8 mouse cellular contexts compared by ENCODE assay signal in the genomic region with DNA sequence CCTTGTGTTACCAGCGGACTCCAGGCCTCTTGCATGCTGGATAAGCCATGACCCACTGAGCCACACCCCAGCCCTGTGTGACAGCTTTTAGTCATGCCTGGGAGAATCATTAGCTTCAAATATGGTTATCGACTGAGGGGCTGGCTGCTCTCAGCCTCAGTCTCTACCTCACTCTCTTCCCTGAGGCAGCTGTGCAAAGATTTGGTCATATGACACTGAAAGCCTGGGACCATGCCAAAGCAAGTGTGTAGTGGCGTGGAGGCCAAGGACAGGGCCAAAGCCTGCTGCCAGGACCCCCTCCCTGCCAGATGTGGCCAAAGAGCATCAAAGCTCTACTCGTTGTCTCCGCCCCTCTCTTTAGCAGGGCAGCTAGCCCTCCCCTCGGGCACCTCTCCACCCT. TPM values are rescaled to one million over a fixed set of nuclear protein-coding genes. Genes with fewer than 3 reads are reported as not detected.
DNase-seq lines count a peak whose midpoint lies in the region; ATAC-seq and TF ChIP-seq lines count a peak whose summit lies in the region.

No protein-coding gene starts in this region.

- no peaks in the 10 kb centered on the region for H3K9me3 ChIP-seq in heart, postnatal 0 days (replicated peaks; ENCODE audit: control insufficient read depth, low read length)
- no peaks in the 10 kb centered on the region for H3K9me3 ChIP-seq in liver, embryonic 14.5 days (ENCODE audit: control insufficient read depth, low read length)

- ATAC-seq in heart, postnatal 0 days (ENCODE audit: insufficient read depth, low read depth) = peak; percentile 85
- peak; percentile 56 for ATAC-seq in liver, embryonic 14.5 days (ENCODE audit: insufficient read depth)

- peaks cover 25% of the 10 kb centered on the region; the same call in 1 of the 2 replicates for H3K4me1 ChIP-seq in heart, postnatal 0 days (ENCODE audit: control insufficient read depth, insufficient read depth)
- no peaks in the 10 kb centered on the region for H3K4me1 ChIP-seq in liver, embryonic 14.5 days (replicated peaks; ENCODE audit: control insufficient read depth in 2 of 2, insufficient read depth in 2 of 2, low read length in 1 of 2)

- peak; percentile 29 for DNase-seq in 3T3-L1 (ENCODE audit: low read depth, low spot score)
- DNase-seq in adrenal gland, adult 8-10 months = peak; percentile 92
- peak; percentile 86 for DNase-seq in heart, postnatal 0 days (ENCODE audit: low spot score)
- no peak for DNase-seq in liver, embryonic 14.5 days (ENCODE audit: low read depth in 3 of 3, low spot score in 3 of 3)
- no peak for DNase-seq in thymus, postnatal 36 days
- DNase-seq in right cerebral cortex, postnatal 14 days = no peak
- no peak for DNase-seq in left cerebral cortex, adult 11 months (ENCODE audit: low spot score)
- no peak for DNase-seq in embryo, embryonic 11 days

- no peaks in the 10 kb centered on the region for H3K36me3 ChIP-seq in heart, postnatal 0 days (replicated peaks; ENCODE audit: control insufficient read depth, insufficient read depth, low read length)
- no peaks in the 10 kb centered on the region for H3K36me3 ChIP-seq in liver, embryonic 14.5 days (replicated peaks; ENCODE audit: control insufficient read depth, insufficient read depth, low read depth)

- peak overlapping the region; percentile 66 for H3K27ac ChIP-seq in heart, postnatal 0 days (ENCODE audit: low read depth)
- H3K27ac ChIP-seq in liver, embryonic 14.5 days = no peak overlapping the region

- H3K27me3 ChIP-seq in heart, postnatal 0 days (ENCODE audit: control insufficient read depth, insufficient read depth, low read length) = no peaks in the 10 kb centered on the region
- H3K27me3 ChIP-seq in liver, embryonic 14.5 days (ENCODE audit: control insufficient read depth, insufficient read depth, low read length) = no peaks in the 10 kb centered on the region

- TF ChIP-seq EP300 in heart, postnatal 0 days (IDR thresholded peaks at IDR 0.05; ENCODE audit: low read depth) = no peak
- TF ChIP-seq EP300 in liver, embryonic 14.5 days (IDR thresholded peaks at IDR 0.05; ENCODE audit: low read depth) = no peak

- H3K4me3 ChIP-seq in heart, postnatal 0 days (ENCODE audit: low read depth, low read length) = no peak overlapping the region
- H3K4me3 ChIP-seq in liver, embryonic 14.5 days (ENCODE audit: insufficient read depth in 1 of 2, low read depth in 2 of 2, low read length in 2 of 2) = no peak overlapping the region

- 35% methylated on average over 6 of the region's 6 CpGs for WGBS in heart, postnatal 0 days
- 58% methylated on average over 6 of the region's 6 CpGs for WGBS in liver, embryonic 14.5 days (ENCODE audit: insufficient replicate concordance)

- H3K4me2 ChIP-seq in heart, postnatal 0 days (ENCODE audit: low read depth, low read length) = no peak overlapping the region
- no peak overlapping the region for H3K4me2 ChIP-seq in liver, embryonic 14.5 days (ENCODE audit: low read depth)

- no peak for TF ChIP-seq CTCF in heart, postnatal 0 days (IDR thresholded peaks at IDR 0.05; ENCODE audit: low read depth)
- TF ChIP-seq CTCF in liver, embryonic 14.5 days (IDR thresholded peaks at IDR 0.05; ENCODE audit: low read depth) = no peak

- no peak overlapping the region for H3K9ac ChIP-seq in heart, postnatal 0 days (replicated peaks; ENCODE audit: low read depth, low read length)
- no peak overlapping the region for H3K9ac ChIP-seq in liver, embryonic 14.5 days (replicated peaks)

RNA-seq across cellular contexts. Expression of gene Mical3, which starts 20.9 kb away (rescaled TPM):
- 10 to 100 TPM; 41.6 to 78.2 (median 55.4) TPM for total RNA-seq in adrenal gland, adult 8-10 months (2022)
- 79.3 and 94.8 TPM in 2 replicates for total RNA-seq in heart, postnatal 0 days (2014; rRNA removed; ENCODE audit: low replicate concordance)
- 23.2 and 30.8 TPM in 2 replicates for polyA plus RNA-seq in heart, postnatal 0 days (2015; fragmentation: Nextera tagmentation; extraction: Ambion mirVana)
- polyA plus RNA-seq in liver, embryonic 14.5 days (2012; rRNA removed) = 6.0 and 8.1 TPM in 2 replicates
- 9.4 and 12.8 TPM in 2 replicates for polyA plus RNA-seq in liver, embryonic 14.5 days (2014; fragmentation: Nextera tagmentation; extraction: Ambion mirVana)

RNA-seq across cellular contexts. Expression of gene Pex26, which starts 31.7 kb away (rescaled TPM):
- 10 to 100 TPM; 12.8 to 16.4 (median 14.8) TPM for total RNA-seq in adrenal gland, adult 8-10 months (2022)
- total RNA-seq in heart, postnatal 0 days (2014; rRNA removed; ENCODE audit: low replicate concordance) = 17.5 and 20.2 TPM in 2 replicates
- polyA plus RNA-seq in heart, postnatal 0 days (2015; fragmentation: Nextera tagmentation; extraction: Ambion mirVana) = 4.6 and 5.0 TPM in 2 replicates
- polyA plus RNA-seq in liver, embryonic 14.5 days (2012; rRNA removed) = 3.2 and 3.3 TPM in 2 replicates
- 2.2 and 2.4 TPM in 2 replicates for polyA plus RNA-seq in liver, embryonic 14.5 days (2014; fragmentation: Nextera tagmentation; extraction: Ambion mirVana)

RNA-seq across cellular contexts. Expression of gene Tuba8, which starts 58.8 kb away (rescaled TPM):
- total RNA-seq in adrenal gland, adult 8-10 months (2022) = 1 to 10 TPM; 1.8 to 7.9 (median 4.5) TPM
- total RNA-seq in heart, postnatal 0 days (2014; rRNA removed; ENCODE audit: low replicate concordance) = 2.7 and 5.6 TPM in 2 replicates
- 3.6 and 6.0 TPM in 2 replicates for polyA plus RNA-seq in heart, postnatal 0 days (2015; fragmentation: Nextera tagmentation; extraction: Ambion mirVana)
- 1.1 and 1.2 TPM in 2 replicates for polyA plus RNA-seq in liver, embryonic 14.5 days (2012; rRNA removed)
- polyA plus RNA-seq in liver, embryonic 14.5 days (2014; fragmentation: Nextera tagmentation; extraction: Ambion mirVana) = 5.1 and 6.0 TPM in 2 replicates

Comparison
In these comparisons a context has a peak if more than half of its experiments do, and no peak if none do; other contexts are left out.
1. DNase-seq: peak in 3T3-L1 (single experiment), adrenal gland, adult 8-10 months (single experiment) and heart, postnatal 0 days (single experiment); none in liver, embryonic 14.5 days (0 of 3), thymus, postnatal 36 days (0 of 2), right cerebral cortex, postnatal 14 days (single experiment), left cerebral cortex, adult 11 months (single experiment) and embryo, embryonic 11 days (single experiment).